Mouse (Mus musculus) ES-Bruce4 (cell line): ENCODE measurements around the gene Rbms1.

Experiments
- CTCF ChIP-seq: IDR thresholded peaks from one replicate; pipeline ENCODE4 v1.8.1; 2011; ENCODE audit warnings: low read depth, low read length
- EP300 ChIP-seq: IDR thresholded peaks from 2 replicates; pipeline ENCODE4 v1.6.1; 2011; ENCODE audit warnings: low read depth, low read length; ENCODE audit not compliant: insufficient read depth
- POLR2A ChIP-seq: IDR thresholded peaks from one replicate; pipeline ENCODE4 v1.8.1; 2011; ENCODE audit warnings: low read length; ENCODE audit not compliant: insufficient read depth

GRCm38 (mm10) chr2:60717348-60717747 is 245.6 kb downstream of the Rbms1 start:
- TF ChIP-seq EP300 (no peak), POLR2A (no peak), CTCF (no peak)
